Mouse (Mus musculus) heart, adult 2 months (tissue): ENCODE results near the gene Cdk5rap3.

Experiments
- CTCF ChIP-seq: fragments of 200-600 bp; IDR thresholded peaks from 2 replicates; pipeline ENCODE4 v1.8.1; 2022; ENCODE audit warnings: antibody characterized with exemption, mild to moderate bottlenecking, moderate library complexity
- EP300 ChIP-seq: fragments of 200-500 bp; IDR thresholded peaks from 2 replicates; pipeline ENCODE4 v1.6.1; 2011; ENCODE audit warnings: low read depth, low read length, control low read depth; ENCODE audit not compliant: insufficient read depth
- POLR2A ChIP-seq: fragments of 200-500 bp; IDR thresholded peaks from 2 replicates; pipeline ENCODE4 v1.6.1; 2011; ENCODE audit warnings: mild to moderate bottlenecking, low read depth, low read length, control low read depth; ENCODE audit not compliant: insufficient read depth

- TF ChIP-seq CTCF (no peak), EP300 (no peak), POLR2A (no peak)
These were observed 13.4 kb downstream of the Cdk5rap3 start for GRCm38 (mm10) chr11:96902639-96903635.
